Mouse (Mus musculus) intestine, embryonic 15.5 days (tissue): Measurements from ENCODE around the gene Txnrd1. TPM values are rescaled to one million over a fixed set of nuclear protein-coding genes. Genes with fewer than 3 reads are reported as not detected.
A peak's percentile ranks its signal among the peaks of the same experiment; 100 is the strongest.

Source experiments
- ATAC-seq: fragments of 200-750 bp; cut with Nextera tagmentation; 2 replicates; pipeline ENCODE4 v1.8.0; 2017; ENCODE audit warnings: moderate TSS enrichment, moderate library complexity
- H3K27ac ChIP-seq: fragments of 300-500 bp; sonication (generic); 2 replicates; pipeline ENCODE4 v1.5.1; 2015; ENCODE audit warnings: mild to moderate bottlenecking, inconsistent platforms
- H3K27me3 ChIP-seq: fragments of 300-500 bp; sonication (generic); replicated peaks from 2 replicates; pipeline ENCODE4 v1.6.1; 2015; ENCODE audit warnings: inconsistent platforms
- H3K36me3 ChIP-seq: fragments of 300-500 bp; sonication (generic); 2 replicates; pipeline ENCODE4 v1.6.1; 2015; ENCODE audit warnings: inconsistent platforms
- H3K4me1 ChIP-seq: fragments of 300-500 bp; sonication (generic); replicated peaks from 2 replicates; pipeline ENCODE4 v1.6.1; 2015; ENCODE audit warnings: inconsistent platforms
- H3K4me2 ChIP-seq: fragments of 300-500 bp; sonication (generic); replicated peaks from 2 replicates; pipeline ENCODE4 v1.6.1; 2015; ENCODE audit warnings: mild to moderate bottlenecking, inconsistent platforms
- H3K4me3 ChIP-seq: fragments of 300-500 bp; sonication (generic); replicated peaks from 2 replicates; pipeline ENCODE4 v1.5.1; 2015; ENCODE audit warnings: inconsistent platforms
- H3K9ac ChIP-seq: fragments of 300-500 bp; sonication (generic); 2 replicates; pipeline ENCODE4 v1.6.1; 2015; ENCODE audit warnings: inconsistent platforms
- H3K9me3 ChIP-seq: fragments of 300-500 bp; sonication (generic); 2 replicates; pipeline ENCODE4 v1.6.1; 2016; ENCODE audit warnings: inconsistent platforms
- WGBS: fragments of 180-500 bp; shearing (Covaris S2); methylation state at CpG from one replicate; pipeline ENCODE4 v1.1.7; 2015; 5-methylcytosine and 5-hydroxymethylcytosine counted together
- polyA plus RNA-seq: library from polyadenylated mRNA; unstranded; fragments of >200 nt; fragmentation: Nextera tagmentation; extraction: Ambion mirVana; gene quantifications from 2 replicates; pipeline ENCODE4 v1.2.1, GENCODE M21; 2015

Txnrd1 gene
- polyA plus RNA-seq, 1 experiment from 2014 or later = 106 TPM

DNA sequence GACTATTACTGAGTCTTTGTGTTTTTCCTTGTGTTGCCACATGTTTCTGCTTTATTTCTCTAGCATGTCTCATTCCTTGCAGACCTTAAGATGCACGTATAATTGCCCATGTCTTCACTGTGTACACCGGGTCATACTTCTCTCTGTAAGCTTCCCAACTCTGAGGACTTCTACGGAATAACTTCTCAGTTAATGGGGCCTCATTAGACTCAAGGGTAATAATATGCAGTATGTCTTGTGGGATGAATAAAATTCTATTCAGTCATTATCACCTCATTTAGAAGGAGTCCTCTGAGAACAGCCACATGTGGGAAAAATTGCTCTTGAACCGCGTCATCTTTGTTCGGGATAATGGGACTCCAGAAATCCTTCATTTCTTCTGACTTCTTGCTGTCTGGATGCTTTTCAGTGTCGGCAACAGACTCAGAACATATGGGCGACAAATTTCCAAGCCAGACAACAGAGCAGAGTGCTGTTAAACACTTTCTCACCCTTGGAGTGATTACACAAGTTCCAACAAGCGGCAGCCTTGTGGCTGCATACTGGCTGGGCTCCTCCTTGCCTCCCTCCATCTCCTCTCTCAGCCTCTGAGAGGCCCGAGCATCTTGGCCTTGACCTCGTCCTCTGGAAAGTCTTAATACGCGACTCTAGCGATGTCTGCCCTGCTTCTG lies 10.5 kb upstream of the Txnrd1 start:
- Histone ChIP-seq H3K4me2 (no peak overlapping the region), H3K27ac (no peak overlapping the region), H3K36me3 (no peaks in the 10 kb centered on the region), H3K9me3 (no peaks in the 10 kb centered on the region), H3K9ac (no peak overlapping the region), H3K4me1 (no peaks in the 10 kb centered on the region), H3K4me3 (no peak overlapping the region), H3K27me3 (no peaks in the 10 kb centered on the region)
- 75% methylated on average over 14 of the region's 14 CpGs for WGBS
- ATAC-seq = no peak

- Histone ChIP-seq H3K27ac (no peak overlapping the region), H3K4me1 (no peaks in the 10 kb centered on the region), H3K4me2 (no peak overlapping the region), H3K36me3 (no peaks in the 10 kb centered on the region), H3K9ac (no peak overlapping the region), H3K9me3 (no peaks in the 10 kb centered on the region), H3K27me3 (no peaks in the 10 kb centered on the region), H3K4me3 (no peak overlapping the region)
- 62% methylated on average over 5 of the region's 5 CpGs for WGBS
- ATAC-seq = no peak
Measured at GRCm38 (mm10) chr10:82823779-82824177, 10.0 kb upstream of the Txnrd1 start.

- Histone ChIP-seq H3K36me3 (no peaks in the 10 kb centered on the region), H3K9ac (no peak overlapping the region), H3K9me3 (no peaks in the 10 kb centered on the region), H3K27me3 (no peaks in the 10 kb centered on the region), H3K27ac (no peak overlapping the region), H3K4me3 (no peak overlapping the region), H3K4me1 (no peaks in the 10 kb centered on the region), H3K4me2 (no peak overlapping the region)
- 46% methylated on average over 10 of the region's 10 CpGs for WGBS
- no peak for ATAC-seq
Measured at GRCm38 (mm10) chr10:82824541-82824940, 9.2 kb upstream of the Txnrd1 start.

GRCm38 (mm10) chr10:82826516-82826915 lies 7.2 kb upstream of the Txnrd1 start:
- Histone ChIP-seq H3K9me3 (no peaks in the 10 kb centered on the region), H3K27me3 (no peaks in the 10 kb centered on the region), H3K9ac (no peak overlapping the region), H3K27ac (no peak overlapping the region), H3K36me3 (no peaks in the 10 kb centered on the region), H3K4me2 (no peak overlapping the region), H3K4me3 (no peak overlapping the region), H3K4me1 (no peaks in the 10 kb centered on the region)
- ATAC-seq = peak; percentile 34; the same call in 1 of the 2 replicates
- 37% methylated on average over 6 of the region's 6 CpGs for WGBS

GRCm38 (mm10) chr10:82835898-82836297 lies 2.1 kb downstream of the Txnrd1 start:
- no peak for ATAC-seq
- H3K27ac ChIP-seq = no peak overlapping the region
- no peaks in the 10 kb centered on the region for H3K36me3 ChIP-seq
- no peak overlapping the region for H3K9ac ChIP-seq
- no peak overlapping the region for H3K4me2 ChIP-seq
- no peaks in the 10 kb centered on the region for H3K4me1 ChIP-seq
- no peaks in the 10 kb centered on the region for H3K27me3 ChIP-seq
- H3K4me3 ChIP-seq = no peak overlapping the region
- no peaks in the 10 kb centered on the region for H3K9me3 ChIP-seq
- 84% methylated on average over 3 of the region's 3 CpGs for WGBS

DNA sequence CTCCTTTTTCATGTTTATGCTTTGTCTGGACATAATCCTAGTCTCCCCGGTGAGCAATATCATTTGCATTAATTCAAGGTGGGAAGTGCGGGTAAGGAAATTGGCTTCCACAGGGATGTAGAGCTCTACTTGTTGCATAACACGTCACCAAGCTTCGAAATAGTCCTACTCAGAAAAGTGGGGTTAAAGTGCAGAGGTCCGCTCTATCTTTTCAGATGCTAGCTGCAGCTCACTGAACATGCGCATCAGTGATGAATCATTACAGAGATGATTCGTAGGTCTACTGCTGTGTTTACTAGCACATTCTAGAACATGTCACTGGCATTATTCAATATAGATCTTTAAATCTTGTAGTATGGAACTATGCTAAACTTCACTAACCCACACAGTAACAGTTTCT lies 4.6 kb downstream of the Txnrd1 start:
- no peak overlapping the region for H3K9ac ChIP-seq
- no peaks in the 10 kb centered on the region for H3K4me1 ChIP-seq
- H3K36me3 ChIP-seq = no peaks in the 10 kb centered on the region
- H3K4me3 ChIP-seq = no peak overlapping the region
- ATAC-seq = peak; percentile 69
- H3K9me3 ChIP-seq = no peaks in the 10 kb centered on the region
- no peak overlapping the region for H3K27ac ChIP-seq
- H3K4me2 ChIP-seq = no peak overlapping the region
- no peaks in the 10 kb centered on the region for H3K27me3 ChIP-seq
- 71% methylated on average over 7 of the region's 7 CpGs for WGBS

DNA sequence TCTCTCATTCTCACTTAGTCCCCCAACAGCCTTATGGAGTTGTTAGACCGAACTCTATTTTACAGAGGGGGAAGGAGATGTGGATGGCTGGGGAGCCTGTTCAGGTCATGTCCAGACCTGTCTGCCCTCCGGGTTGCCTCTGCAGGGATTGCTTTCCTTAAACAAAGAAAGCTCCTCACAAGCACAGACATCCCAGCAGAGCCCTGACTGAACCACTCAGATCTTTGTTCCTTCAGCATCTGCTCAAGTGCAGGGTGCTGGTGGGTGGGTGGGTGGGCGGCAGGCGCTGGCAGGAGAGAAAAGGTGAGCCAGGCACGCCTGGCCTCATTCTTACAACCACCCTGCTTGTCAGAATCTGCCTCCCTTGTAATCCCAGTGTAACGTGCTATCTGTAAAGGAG lies 10.3 kb downstream of the Txnrd1 start:
- Histone ChIP-seq H3K36me3 (no peaks in the 10 kb centered on the region), H3K9me3 (no peaks in the 10 kb centered on the region), H3K4me3 (no peak overlapping the region), H3K4me2 (no peak overlapping the region), H3K9ac (no peak overlapping the region), H3K4me1 (no peaks in the 10 kb centered on the region), H3K27ac (no peak overlapping the region), H3K27me3 (no peaks in the 10 kb centered on the region)
- ATAC-seq = no peak
- 70% methylated on average over 6 of the region's 6 CpGs for WGBS

DNA sequence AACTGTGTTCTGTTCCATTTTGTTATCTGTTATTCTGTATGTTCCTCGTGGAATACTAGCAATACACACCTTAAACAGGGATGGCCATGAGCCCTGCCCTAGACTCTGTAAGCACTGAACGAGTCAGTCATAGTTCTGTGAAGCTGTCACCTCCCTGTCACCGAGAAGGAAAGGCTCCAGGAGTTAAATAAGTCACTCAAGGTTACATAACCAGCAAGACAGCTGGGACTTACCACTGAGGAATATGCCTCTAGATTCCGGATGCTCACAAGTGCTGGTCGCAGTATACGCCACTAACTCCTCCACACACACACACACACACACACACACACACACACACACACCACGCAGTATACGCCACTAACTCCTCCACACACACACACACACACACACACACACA lies 11.0 kb downstream of the Txnrd1 start:
- Histone ChIP-seq H3K27ac (no peak overlapping the region), H3K4me2 (no peak overlapping the region), H3K4me3 (no peak overlapping the region), H3K9me3 (no peaks in the 10 kb centered on the region), H3K9ac (no peak overlapping the region), H3K27me3 (no peaks in the 10 kb centered on the region), H3K4me1 (no peaks in the 10 kb centered on the region), H3K36me3 (no peaks in the 10 kb centered on the region)
- no peak for ATAC-seq
- WGBS = 72% methylated on average over 7 of the region's 8 CpGs

DNA sequence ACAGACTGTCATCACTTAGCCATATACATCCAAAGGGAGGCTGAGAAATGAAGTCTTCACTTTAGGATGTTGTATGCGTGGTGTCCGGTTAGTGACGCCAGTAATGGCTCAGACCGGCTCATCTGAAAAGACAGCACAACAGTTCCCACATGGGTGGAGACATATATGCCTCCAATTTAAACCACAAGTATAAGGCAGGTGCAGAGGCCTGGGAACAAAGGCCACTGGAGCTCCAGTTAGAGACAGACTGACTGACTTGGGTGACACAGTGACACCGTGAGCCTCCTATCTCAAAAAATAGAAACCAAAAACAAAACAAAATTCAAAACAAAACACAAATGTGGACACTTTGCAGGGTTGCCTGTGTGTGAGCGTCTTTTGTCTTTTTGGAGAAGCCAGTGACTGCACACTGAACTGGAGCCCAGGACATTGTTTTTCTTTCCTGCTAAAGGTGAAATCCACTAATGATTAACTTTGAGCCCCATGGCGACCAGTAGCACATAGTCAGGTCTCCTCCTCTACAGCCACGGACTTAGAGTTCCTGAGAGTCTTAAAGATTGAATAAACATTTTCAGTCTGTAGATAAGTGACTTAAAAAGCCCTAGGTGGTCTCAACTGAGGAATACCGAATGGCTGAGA lies 14.2 kb downstream of the Txnrd1 start:
- ATAC-seq = peak; percentile 89
- Histone ChIP-seq H3K27me3 (no peaks in the 10 kb centered on the region), H3K4me1 (no peaks in the 10 kb centered on the region), H3K4me3 (no peak overlapping the region), H3K9me3 (no peaks in the 10 kb centered on the region), H3K36me3 (no peaks in the 10 kb centered on the region), H3K9ac (no peak overlapping the region), H3K27ac (no peak overlapping the region), H3K4me2 (no peak overlapping the region)
- WGBS = 59% methylated on average over 9 of the region's 9 CpGs

- Histone ChIP-seq H3K36me3 (no peaks in the 10 kb centered on the region), H3K9me3 (no peaks in the 10 kb centered on the region), H3K27ac (no peak overlapping the region), H3K4me3 (no peak overlapping the region), H3K9ac (no peak overlapping the region), H3K4me2 (no peak overlapping the region), H3K4me1 (no peaks in the 10 kb centered on the region), H3K27me3 (no peaks in the 10 kb centered on the region)
- WGBS = 72% methylated on average over 16 of the region's 16 CpGs
- no peak for ATAC-seq
Measured at GRCm38 (mm10) chr10:82849686-82850353, 16.1 kb downstream of the Txnrd1 start.

GRCm38 (mm10) chr10:82850354-82850752 lies 16.6 kb downstream of the Txnrd1 start:
- WGBS = 86% methylated on average over 5 of the region's 5 CpGs
- Histone ChIP-seq H3K9me3 (no peaks in the 10 kb centered on the region), H3K4me2 (no peak overlapping the region), H3K4me3 (no peak overlapping the region), H3K36me3 (no peaks in the 10 kb centered on the region), H3K27me3 (no peaks in the 10 kb centered on the region), H3K9ac (no peak overlapping the region), H3K4me1 (no peaks in the 10 kb centered on the region), H3K27ac (no peak overlapping the region)
- ATAC-seq = no peak

DNA sequence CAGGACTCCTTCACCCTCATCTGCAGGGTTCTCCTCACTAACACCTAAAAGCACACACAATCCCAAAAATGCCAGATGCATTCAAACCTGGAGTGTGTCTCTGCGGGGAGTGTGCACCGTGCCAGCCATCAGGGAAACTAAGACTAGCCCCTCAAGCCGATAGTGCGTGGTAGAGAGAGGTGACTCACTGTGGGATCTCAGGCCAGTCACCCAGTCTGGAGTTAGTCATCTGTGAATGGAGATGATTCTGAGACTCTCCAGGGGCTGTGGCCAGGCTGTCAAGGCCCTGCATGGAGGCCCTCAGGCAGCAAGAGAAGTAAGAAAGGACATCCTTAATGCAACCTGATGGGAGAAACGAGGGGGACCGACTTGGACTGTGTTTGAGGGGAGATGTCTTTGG lies 18.0 kb downstream of the Txnrd1 start:
- no peaks in the 10 kb centered on the region for H3K4me1 ChIP-seq
- H3K27me3 ChIP-seq = no peaks in the 10 kb centered on the region
- H3K9me3 ChIP-seq = no peaks in the 10 kb centered on the region
- H3K4me2 ChIP-seq = no peak overlapping the region
- ATAC-seq = no peak
- 94% methylated on average over 6 of the region's 6 CpGs for WGBS
- H3K9ac ChIP-seq = no peak overlapping the region
- H3K27ac ChIP-seq = no peak overlapping the region
- H3K36me3 ChIP-seq = no peaks in the 10 kb centered on the region
- H3K4me3 ChIP-seq = no peak overlapping the region
